Mouse (Mus musculus): ENCODE data around the gene Itm2c. TPM values are rescaled to one million over a fixed set of nuclear protein-coding genes. Genes with fewer than 3 reads are reported as not detected.

The Itm2c gene
- 82.9 and 114 TPM in 2 replicates for total RNA-seq (2012; rRNA removed)

GRCm38 (mm10) chr1:85894231-85894747 is at the start of gene Itm2c:
Gene Itm2c, plus strand, starts transcription at chr1:85894281.
- DNase-seq (ENCODE audit: low read depth, low spot score) = peak; percentile 69
- Histone ChIP-seq H3K9me3 (ENCODE audit: control insufficient read depth, insufficient read depth, low read depth, low read length) (no peaks in the 10 kb centered on the region), H3K4me3 (ENCODE audit: insufficient read depth in 1 of 2, low read depth in 1 of 2, low read length in 2 of 2, poor library complexity in 1 of 2, severe bottlenecking in 1 of 2) (peak within 1 kb of the TSS; percentile 86 to 89), H3K4me1 (ENCODE audit: control insufficient read depth in 2 of 2, insufficient read depth in 2 of 2, low read length in 2 of 2, poor library complexity in 1 of 2) (peaks cover 0 to 19% of the 10 kb centered on the region in 2 experiments; a peak in 2 of 4 replicates), H3K27ac (ENCODE audit: insufficient read depth, low read depth, low read length, poor library complexity, severe bottlenecking) (no peak within 1 kb of the TSS), H3K36me3 (ENCODE audit: control insufficient read depth, insufficient read depth, low read length, poor library complexity, severe bottlenecking) (no peaks in the 10 kb centered on the region), H3K9ac (ENCODE audit: insufficient read depth, low read depth, low read length, poor library complexity, severe bottlenecking) (peak within 1 kb of the TSS; percentile 70)
- TF ChIP-seq MAFK (IDR thresholded peaks at IDR 0.05; ENCODE audit: insufficient read depth, low read depth, low read length) (no peak), ZNF384 (IDR thresholded peaks at IDR 0.05; ENCODE audit: low read depth, low read length) (no peak), CHD2 (IDR thresholded peaks at IDR 0.05; ENCODE audit: low read depth, low read length) (no peak), HCFC1 (IDR thresholded peaks at IDR 0.05; ENCODE audit: borderline replicate concordance, insufficient read depth, low read length) (no peak), ZC3H11A (IDR thresholded peaks at IDR 0.05; ENCODE audit: borderline replicate concordance, low read depth, low read length) (no peak)
- in situ Hi-C loops (cut with MboI; ENCODE audit: low sequenced_read_pairs in 2 of 2, unreplicated experiment in 2 of 2) = no loop called here

GRCm38 (mm10) chr1:85844981-85845380 is 49.1 kb upstream of the Itm2c start:
- Histone ChIP-seq H3K27ac (ENCODE audit: insufficient read depth, low read depth, low read length, poor library complexity, severe bottlenecking) (no peak overlapping the region), H3K4me1 (ENCODE audit: control insufficient read depth in 2 of 2, insufficient read depth in 2 of 2, low read length in 2 of 2, poor library complexity in 1 of 2) (no peaks in the 10 kb centered on the region), H3K4me3 (ENCODE audit: insufficient read depth in 1 of 2, low read depth in 1 of 2, low read length in 2 of 2, poor library complexity in 1 of 2, severe bottlenecking in 1 of 2) (no peak overlapping the region), H3K9me3 (ENCODE audit: control insufficient read depth, insufficient read depth, low read depth, low read length) (no peaks in the 10 kb centered on the region), H3K36me3 (ENCODE audit: control insufficient read depth, insufficient read depth, low read length, poor library complexity, severe bottlenecking) (peaks cover 15% of the 10 kb centered on the region), H3K9ac (ENCODE audit: insufficient read depth, low read depth, low read length, poor library complexity, severe bottlenecking) (no peak overlapping the region)
- no peak for TF ChIP-seq HCFC1 (IDR thresholded peaks at IDR 0.05; ENCODE audit: borderline replicate concordance, insufficient read depth, low read length)
- TF ChIP-seq ZC3H11A (IDR thresholded peaks at IDR 0.05; ENCODE audit: borderline replicate concordance, low read depth, low read length) = no peak
- TF ChIP-seq ZNF384 (IDR thresholded peaks at IDR 0.05; ENCODE audit: low read depth, low read length) = no peak
- TF ChIP-seq CHD2 (IDR thresholded peaks at IDR 0.05; ENCODE audit: low read depth, low read length) = no peak
- TF ChIP-seq MAFK (IDR thresholded peaks at IDR 0.05; ENCODE audit: insufficient read depth, low read depth, low read length) = no peak
- in situ Hi-C loops (cut with MboI; ENCODE audit: low sequenced_read_pairs in 2 of 2, unreplicated experiment in 2 of 2) = no loop called here
- no peak for DNase-seq (ENCODE audit: low read depth, low spot score)

- peaks cover 15% of the 10 kb centered on the region for H3K36me3 ChIP-seq (ENCODE audit: control insufficient read depth, insufficient read depth, low read length, poor library complexity, severe bottlenecking)
- no peak for DNase-seq (ENCODE audit: low read depth, low spot score)
Observed at GRCm38 (mm10) chr1:85845476-85845875, 48.6 kb upstream of the Itm2c start.

GRCm38 (mm10) chr1:85849016-85849415 is 45.1 kb upstream of the Itm2c start:
- Histone ChIP-seq H3K4me1 (ENCODE audit: control insufficient read depth in 2 of 2, insufficient read depth in 2 of 2, low read length in 2 of 2, poor library complexity in 1 of 2) (no peaks in the 10 kb centered on the region), H3K27ac (ENCODE audit: insufficient read depth, low read depth, low read length, poor library complexity, severe bottlenecking) (no peak overlapping the region), H3K36me3 (ENCODE audit: control insufficient read depth, insufficient read depth, low read length, poor library complexity, severe bottlenecking) (peaks cover 21% of the 10 kb centered on the region), H3K9me3 (ENCODE audit: control insufficient read depth, insufficient read depth, low read depth, low read length) (no peaks in the 10 kb centered on the region), H3K9ac (ENCODE audit: insufficient read depth, low read depth, low read length, poor library complexity, severe bottlenecking) (no peak overlapping the region), H3K4me3 (ENCODE audit: insufficient read depth in 1 of 2, low read depth in 1 of 2, low read length in 2 of 2, poor library complexity in 1 of 2, severe bottlenecking in 1 of 2) (no peak overlapping the region)
- no peak for DNase-seq (ENCODE audit: low read depth, low spot score)
- TF ChIP-seq CHD2 (IDR thresholded peaks at IDR 0.05; ENCODE audit: low read depth, low read length) = no peak
- TF ChIP-seq ZC3H11A (IDR thresholded peaks at IDR 0.05; ENCODE audit: borderline replicate concordance, low read depth, low read length) = no peak
- TF ChIP-seq ZNF384 (IDR thresholded peaks at IDR 0.05; ENCODE audit: low read depth, low read length) = no peak
- no peak for TF ChIP-seq MAFK (IDR thresholded peaks at IDR 0.05; ENCODE audit: insufficient read depth, low read depth, low read length)
- no peak for TF ChIP-seq HCFC1 (IDR thresholded peaks at IDR 0.05; ENCODE audit: borderline replicate concordance, insufficient read depth, low read length)
- in situ Hi-C loops (cut with MboI; ENCODE audit: low sequenced_read_pairs in 2 of 2, unreplicated experiment in 2 of 2) = no loop called here

More at GRCm38 (mm10) chr1:85845476-85845875, 48.6 kb upstream of the Itm2c start:
- no peak overlapping the region for H3K9ac ChIP-seq (ENCODE audit: insufficient read depth, low read depth, low read length, poor library complexity, severe bottlenecking)
- no peaks in the 10 kb centered on the region for H3K9me3 ChIP-seq (ENCODE audit: control insufficient read depth, insufficient read depth, low read depth, low read length)
- no peak overlapping the region for H3K4me3 ChIP-seq (ENCODE audit: insufficient read depth in 1 of 2, low read depth in 1 of 2, low read length in 2 of 2, poor library complexity in 1 of 2, severe bottlenecking in 1 of 2)
- no peak overlapping the region for H3K27ac ChIP-seq (ENCODE audit: insufficient read depth, low read depth, low read length, poor library complexity, severe bottlenecking)
- TF ChIP-seq ZC3H11A (IDR thresholded peaks at IDR 0.05; ENCODE audit: borderline replicate concordance, low read depth, low read length) (no peak), ZNF384 (IDR thresholded peaks at IDR 0.05; ENCODE audit: low read depth, low read length) (no peak), CHD2 (IDR thresholded peaks at IDR 0.05; ENCODE audit: low read depth, low read length) (no peak), HCFC1 (IDR thresholded peaks at IDR 0.05; ENCODE audit: borderline replicate concordance, insufficient read depth, low read length) (no peak), MAFK (IDR thresholded peaks at IDR 0.05; ENCODE audit: insufficient read depth, low read depth, low read length) (no peak)
- in situ Hi-C loops (cut with MboI; ENCODE audit: low sequenced_read_pairs in 2 of 2, unreplicated experiment in 2 of 2) = no loop called here
- no peaks in the 10 kb centered on the region for H3K4me1 ChIP-seq (ENCODE audit: control insufficient read depth in 2 of 2, insufficient read depth in 2 of 2, low read length in 2 of 2, poor library complexity in 1 of 2)
